Comparison of ENCODE assay signal across 28 mouse cellular contexts in the genomic region with DNA sequence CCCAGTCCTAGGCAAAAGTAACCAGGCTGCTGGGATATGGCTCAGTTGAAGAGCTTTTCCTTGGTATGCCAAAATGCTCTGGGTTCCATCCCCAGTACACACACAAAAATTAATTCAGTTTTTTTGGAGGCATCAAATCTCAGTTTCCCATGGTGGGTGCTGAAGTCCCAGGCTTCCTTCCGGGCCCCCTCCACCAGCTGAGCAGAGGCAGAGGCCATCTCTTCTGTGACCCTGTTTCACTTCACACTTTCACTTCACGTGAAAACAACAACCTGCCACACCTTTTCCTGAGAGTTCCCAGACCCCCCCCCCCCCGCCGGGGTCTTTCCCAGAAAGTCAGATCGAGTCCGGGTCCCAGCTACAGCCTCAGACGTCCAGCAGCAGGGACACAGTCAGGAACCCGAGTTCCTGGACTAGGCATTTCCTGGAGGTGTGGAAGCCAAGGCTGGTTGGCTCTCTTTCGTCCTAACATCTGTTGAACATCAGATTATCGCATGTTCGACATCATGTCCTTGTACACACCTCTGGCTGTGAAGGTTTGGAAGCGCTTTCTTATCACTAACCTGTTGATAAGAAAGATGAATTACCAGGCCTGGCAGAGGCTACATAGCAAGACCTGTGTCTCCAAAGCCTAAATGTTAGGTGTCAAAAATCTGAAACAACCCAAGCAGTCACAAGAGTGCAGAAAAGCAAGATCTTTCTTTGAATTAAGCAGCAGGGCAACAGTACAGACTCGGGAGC. TPM values are rescaled to one million over a fixed set of nuclear protein-coding genes. Genes with fewer than 3 reads are reported as not detected.
A peak's percentile ranks its signal among the peaks of the same experiment; 100 is the strongest.
DNase-seq lines count a peak whose midpoint lies in the region; ATAC-seq and TF ChIP-seq lines count a peak whose summit lies in the region.
"Had no signal": no experiment of that assay in that cellular context is flagged by ENCODE, and none has a peak within 500 bp of the region (broad histone marks: within the 10 kb centered on the region; RNA-seq: fewer than 3 reads in every experiment).

No protein-coding gene starts in this region.

- TF ChIP-seq POLR2A in kidney, adult 2 months (IDR thresholded peaks at IDR 0.05; ENCODE audit: low read depth, low read length): no peak

- intact Hi-C loops in heart, postnatal 36 days (cut with DNase I): no loop called here

- no peak overlapping the region for H3K4me3 ChIP-seq in heart, embryonic 11.5 days (ENCODE audit: low read depth, low read length)
- no peak overlapping the region for H3K4me3 ChIP-seq in kidney, adult 2 months (ENCODE audit: insufficient read depth, low read depth, low read length)
- H3K4me3 ChIP-seq: embryonic facial prominence, embryonic 12.5 days; forebrain, embryonic 15.5 days; hindbrain, embryonic 12.5 days; intestine, embryonic 15.5 days; limb, embryonic 10.5 days; limb, embryonic 15.5 days had no signal

- peaks cover 7% of the 10 kb centered on the region; the same call in 1 of the 2 replicates for H3K27me3 ChIP-seq in heart, embryonic 11.5 days (ENCODE audit: control insufficient read depth, insufficient read depth, low read length)
- no peaks in the 10 kb centered on the region for H3K27me3 ChIP-seq in kidney, adult 2 months (replicated peaks; ENCODE audit: control insufficient read depth, insufficient read depth, low read length)
- H3K27me3 ChIP-seq in splenic B cell, adult 2 months (ENCODE audit: control insufficient read depth, insufficient read depth, low read length, poor library complexity, severe bottlenecking): no peaks in the 10 kb centered on the region
- H3K27me3 ChIP-seq: embryonic facial prominence, embryonic 12.5 days; forebrain, embryonic 15.5 days; hindbrain, embryonic 12.5 days; intestine, embryonic 15.5 days; limb, embryonic 15.5 days had no signal

- H3K36me3 ChIP-seq in heart, embryonic 11.5 days (ENCODE audit: control insufficient read depth, insufficient read depth, low read length): no peaks in the 10 kb centered on the region
- no peaks in the 10 kb centered on the region for H3K36me3 ChIP-seq in kidney, adult 2 months (ENCODE audit: control insufficient read depth, insufficient read depth, low read length)
- H3K36me3 ChIP-seq in splenic B cell, adult 2 months (ENCODE audit: control insufficient read depth, insufficient read depth, low read length, poor library complexity, severe bottlenecking): peaks cover 22% of the 10 kb centered on the region
- H3K36me3 ChIP-seq: embryonic facial prominence, embryonic 12.5 days; forebrain, embryonic 15.5 days; hindbrain, embryonic 12.5 days; intestine, embryonic 15.5 days; limb, embryonic 10.5 days; limb, embryonic 15.5 days had no signal

- peak overlapping the region; percentile 17; the same call in 1 of the 2 replicates for H3K4me2 ChIP-seq in heart, embryonic 11.5 days
- H3K4me2 ChIP-seq: embryonic facial prominence, embryonic 12.5 days; forebrain, embryonic 15.5 days; hindbrain, embryonic 12.5 days; intestine, embryonic 15.5 days; limb, embryonic 15.5 days had no signal

- no peak for TF ChIP-seq CTCF in kidney, adult 2 months (conservative IDR thresholded peaks at IDR 0.05; ENCODE audit: insufficient read depth, insufficient read length, low read depth, low read length)

- WGBS in heart, embryonic 11.5 days (ENCODE audit: insufficient replicate concordance): 17% methylated on average over 13 of the region's 13 CpGs
- 60% methylated on average over 13 of the region's 13 CpGs for WGBS in kidney, adult 2 months

- no peak for DNase-seq in heart, postnatal 36 days
- DNase-seq in kidney, adult 2 months: peak; percentile 18
- no peak for DNase-seq in kidney, adult 9 months
- peak; percentile 66 to 71 for DNase-seq in spleen, postnatal 36 days (ENCODE audit: low spot score in 2 of 2)
- no peak for DNase-seq in spleen, adult 18-20 months
- DNase-seq in splenic B cell, adult 2 months (ENCODE audit: low read depth, low spot score): peak; percentile 51
- DNase-seq in embryo, embryonic 10 days (ENCODE audit: low spot score): no peak
- DNase-seq: adrenal gland, adult 2 months; cerebellum, adult 11 months; cerebellum, adult 9-10 months; cerebellum, postnatal 36 days; embryo, embryonic 11 days; kidney, postnatal 14 days; layer of hippocampus, adult 9-11 months; midbrain, embryonic 14.5 days; thymus, postnatal 4 days had no signal

- no peak for ATAC-seq in heart, embryonic 11.5 days (replicated peaks; ENCODE audit: insufficient number of reproducible peaks, low FRiP score, low TSS enrichment)
- ATAC-seq: activated CD4-positive, CD25-positive, alpha-beta regulatory T cell, adult 4 months; CD4-positive, CD25-positive, alpha-beta regulatory T cell, adult 4 months; forebrain, embryonic 15.5 days; hindbrain, postnatal 0 days; intestine, embryonic 15.5 days; lung, postnatal 0 days had no signal

- peaks cover 6% of the 10 kb centered on the region; the same call in 1 of the 2 replicates for H3K4me1 ChIP-seq in heart, embryonic 11.5 days (ENCODE audit: control insufficient read depth, insufficient read depth, low read length)
- no peaks in the 10 kb centered on the region for H3K4me1 ChIP-seq in kidney, adult 2 months (ENCODE audit: control insufficient read depth, insufficient read depth, low read length)
- H3K4me1 ChIP-seq: embryonic facial prominence, embryonic 12.5 days; forebrain, embryonic 15.5 days had no signal

- H3K9ac ChIP-seq in heart, embryonic 11.5 days (ENCODE audit: low read depth, low read length): 0 out of 2 replicates have a peak overlapping the region, but pooled peaks have one; percentile 22
- H3K9ac ChIP-seq: embryonic facial prominence, embryonic 12.5 days; forebrain, embryonic 15.5 days; hindbrain, embryonic 12.5 days; intestine, embryonic 15.5 days; limb, embryonic 15.5 days had no signal

- H3K27ac ChIP-seq in heart, embryonic 11.5 days (ENCODE audit: low read depth, low read length): no peak overlapping the region
- H3K27ac ChIP-seq in kidney, adult 2 months (ENCODE audit: insufficient read depth, low read depth, low read length): no peak overlapping the region
- H3K27ac ChIP-seq: embryonic facial prominence, embryonic 12.5 days; forebrain, embryonic 15.5 days; hindbrain, embryonic 12.5 days; hindbrain, postnatal 0 days; intestine, embryonic 15.5 days; limb, embryonic 10.5 days; limb, embryonic 15.5 days; macrophage had no signal

- no peaks in the 10 kb centered on the region for H3K9me3 ChIP-seq in heart, embryonic 11.5 days (replicated peaks; ENCODE audit: control insufficient read depth, low read length)
- H3K9me3 ChIP-seq: embryonic facial prominence, embryonic 12.5 days; forebrain, embryonic 15.5 days; hindbrain, embryonic 12.5 days; intestine, embryonic 15.5 days; limb, embryonic 10.5 days; limb, embryonic 15.5 days had no signal

RNA-seq across cellular contexts. Expression of gene Fuca1, which starts 11.0 kb away (rescaled TPM):
- 42.4 and 46.5 TPM in 2 replicates for polyA plus RNA-seq in heart, embryonic 11.5 days (2014; fragmentation: Nextera tagmentation; extraction: Ambion mirVana)
- 10 to 100 TPM; 31.0 to 31.4 TPM for total RNA-seq in heart, postnatal 36 days (2021)
- 161 and 226 TPM in 2 replicates for polyA plus RNA-seq in kidney, adult 2 months (2012; rRNA removed)

RNA-seq across cellular contexts. Expression of gene Cnr2, which starts 14.3 kb away (rescaled TPM):
- polyA plus RNA-seq in heart, embryonic 11.5 days (2014; fragmentation: Nextera tagmentation; extraction: Ambion mirVana): 0.25 and 0.73 TPM in 2 replicates
- under 1 TPM; 0.49 to 0.50 TPM for total RNA-seq in heart, postnatal 36 days (2021)
- polyA plus RNA-seq in kidney, adult 2 months (2012; rRNA removed): 2.7 and 4.1 TPM in 2 replicates

RNA-seq across cellular contexts. Expression of gene Pnrc2, which starts 35.8 kb away (rescaled TPM):
- polyA plus RNA-seq in heart, embryonic 11.5 days (2014; fragmentation: Nextera tagmentation; extraction: Ambion mirVana): 138 and 144 TPM in 2 replicates
- total RNA-seq in heart, postnatal 36 days (2021): 10 to 100 TPM; 59.2 to 63.5 TPM
- polyA plus RNA-seq in kidney, adult 2 months (2012; rRNA removed): 17.7 and 23.3 TPM in 2 replicates

RNA-seq across cellular contexts. Expression of gene Hmgcl, which starts 36.8 kb away (rescaled TPM):
- polyA plus RNA-seq in heart, embryonic 11.5 days (2014; fragmentation: Nextera tagmentation; extraction: Ambion mirVana): 75.9 and 84.0 TPM in 2 replicates
- 10 to 100 TPM; 72.7 to 86.8 TPM for total RNA-seq in heart, postnatal 36 days (2021)
- 175 and 199 TPM in 2 replicates for polyA plus RNA-seq in kidney, adult 2 months (2012; rRNA removed)

RNA-seq across cellular contexts. Expression of gene Srsf10, which starts 53.9 kb away (rescaled TPM):
- polyA plus RNA-seq in heart, embryonic 11.5 days (2014; fragmentation: Nextera tagmentation; extraction: Ambion mirVana): 191 and 202 TPM in 2 replicates
- total RNA-seq in heart, postnatal 36 days (2021): 10 to 100 TPM; 37.1 to 45.6 TPM
- polyA plus RNA-seq in kidney, adult 2 months (2012; rRNA removed): 43.4 TPM in 2 replicates

Comparison
In these comparisons a context has a peak if more than half of its experiments do, and no peak if none do; other contexts are left out.
1. DNase-seq: peak in kidney, adult 2 months (single experiment), spleen, postnatal 36 days (2 of 2) and splenic B cell, adult 2 months (single experiment); none in heart, postnatal 36 days (0 of 2), kidney, adult 9 months (single experiment), spleen, adult 18-20 months (0 of 2) and embryo, embryonic 10 days (single experiment).